Mouse (Mus musculus): ENCODE data around the gene Kazn. TPM values are rescaled to one million over a fixed set of nuclear protein-coding genes. Genes with fewer than 3 reads are reported as not detected.

Gene Kazn
- total RNA-seq, 2 experiments from 2014 or later, result 82.9 to 90.9 TPM

DNA sequence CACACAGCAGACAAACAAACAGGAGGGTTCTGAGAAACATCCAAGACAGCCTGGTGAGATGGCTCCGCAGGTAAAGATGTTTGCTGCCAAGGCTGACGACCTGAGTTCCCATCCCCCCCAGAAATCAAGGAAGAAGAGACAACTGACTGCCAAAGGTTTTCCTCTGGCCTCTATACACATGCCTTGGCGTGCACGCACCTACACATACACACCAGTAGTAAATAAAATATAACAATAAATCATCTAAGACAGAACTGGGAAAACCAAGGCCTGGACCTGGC lies 158.8 kb downstream of the Kazn start:
- no peak for DNase-seq (ENCODE audit: extremely low spot score in 1 of 2, low spot score in 2 of 2)
- intact Hi-C loops (cut with DNase I), result loop anchor here (5.0 kb wide), 1 partner anchor 73 kb away; no protein-coding TSS in a partner anchor
- Histone ChIP-seq H3K4me3 (no peak overlapping the region), H3K27ac (peak overlapping the region; percentile 70)
- no peak for TF ChIP-seq CTCF (IDR thresholded peaks at IDR 0.05)

DNA sequence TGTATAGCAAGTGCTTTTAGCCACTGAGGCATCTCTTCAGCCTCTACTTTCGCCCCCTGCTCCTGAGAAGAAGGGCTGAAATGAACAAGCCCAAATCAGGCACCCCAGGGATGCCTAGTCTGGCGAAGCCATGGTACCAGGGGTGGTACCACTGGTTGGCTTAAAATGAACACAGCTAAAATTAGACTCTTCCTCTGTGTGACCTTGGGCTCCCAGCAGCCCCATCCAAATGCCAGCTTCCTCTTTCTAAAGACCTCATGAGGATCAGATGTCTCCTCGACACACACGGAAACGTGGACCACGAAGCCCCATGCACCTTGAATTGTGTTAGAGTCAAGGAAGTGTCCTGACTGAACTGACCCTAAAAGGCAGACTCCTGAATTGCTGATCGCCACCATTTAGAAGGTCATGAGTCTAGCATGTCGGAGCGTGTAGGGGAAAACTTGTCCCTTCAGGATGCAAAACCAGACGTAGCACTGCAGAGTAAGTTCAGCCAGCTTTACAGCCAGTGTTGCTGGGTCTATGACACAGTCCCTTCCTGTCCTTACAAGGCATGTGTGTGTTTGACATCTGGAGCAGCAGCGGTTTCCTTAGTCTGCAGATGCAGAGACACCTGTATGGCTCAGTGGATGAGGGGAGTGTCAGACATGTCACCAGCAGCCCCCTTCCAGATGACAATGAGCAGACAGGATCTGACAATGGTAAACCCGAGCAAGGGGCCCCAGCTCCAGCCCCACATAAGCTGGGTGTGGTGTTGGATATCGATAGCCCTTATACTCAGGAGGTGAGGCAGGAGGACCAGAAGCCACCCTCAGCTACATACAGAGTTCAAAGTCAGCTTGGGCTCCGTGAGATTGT lies 159.3 kb downstream of the Kazn start:
- Histone ChIP-seq H3K4me3 (no peak overlapping the region), H3K27ac (peak overlapping the region; percentile 70)
- no peak for TF ChIP-seq CTCF (IDR thresholded peaks at IDR 0.05)
- intact Hi-C loops (cut with DNase I), result loop anchor here (5.0 kb wide), 1 partner anchor 73 kb away; no protein-coding TSS in a partner anchor
- DNase-seq (ENCODE audit: extremely low spot score in 1 of 2, low spot score in 2 of 2), result no peak

DNA sequence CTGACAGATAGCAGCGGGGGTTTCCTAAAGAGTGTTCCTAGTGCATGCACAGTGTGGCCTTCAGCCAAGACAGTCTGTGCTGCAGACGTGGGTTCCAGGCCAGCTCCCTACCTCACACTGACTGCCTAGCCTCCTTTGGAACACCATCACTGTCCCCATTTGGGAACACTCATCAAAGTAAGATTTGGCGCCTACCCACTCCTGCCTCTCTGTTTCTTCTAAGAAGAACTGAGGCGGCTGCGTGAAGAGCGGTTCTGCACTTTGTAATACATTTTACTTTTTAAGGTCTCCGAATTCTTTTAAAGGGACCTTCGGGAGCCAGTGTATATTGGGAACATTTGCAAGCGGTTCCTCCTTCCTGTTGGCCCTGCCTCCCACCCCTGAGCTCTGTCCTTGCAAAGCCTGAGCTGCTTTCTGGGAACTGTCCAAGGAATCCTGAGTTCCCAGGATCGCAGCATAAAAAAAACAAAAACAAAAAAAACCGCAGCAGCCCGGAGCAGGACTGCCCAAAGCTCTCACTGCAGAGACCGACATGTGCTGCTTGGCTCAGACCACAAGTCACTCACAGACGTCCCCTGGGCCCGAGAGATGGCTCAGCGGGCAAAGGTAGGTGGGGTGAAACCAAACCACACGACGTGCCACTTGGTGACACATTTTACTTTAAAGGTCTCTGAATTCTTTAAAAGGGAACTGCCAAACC lies 161.5 kb downstream of the Kazn start:
- H3K27ac ChIP-seq, result peak overlapping the region; percentile 77
- intact Hi-C loops (cut with DNase I), result no loop called here
- no peak for TF ChIP-seq CTCF (IDR thresholded peaks at IDR 0.05)
- no peak overlapping the region for H3K4me3 ChIP-seq
- no peak for DNase-seq (ENCODE audit: extremely low spot score in 1 of 2, low spot score in 2 of 2)

DNA sequence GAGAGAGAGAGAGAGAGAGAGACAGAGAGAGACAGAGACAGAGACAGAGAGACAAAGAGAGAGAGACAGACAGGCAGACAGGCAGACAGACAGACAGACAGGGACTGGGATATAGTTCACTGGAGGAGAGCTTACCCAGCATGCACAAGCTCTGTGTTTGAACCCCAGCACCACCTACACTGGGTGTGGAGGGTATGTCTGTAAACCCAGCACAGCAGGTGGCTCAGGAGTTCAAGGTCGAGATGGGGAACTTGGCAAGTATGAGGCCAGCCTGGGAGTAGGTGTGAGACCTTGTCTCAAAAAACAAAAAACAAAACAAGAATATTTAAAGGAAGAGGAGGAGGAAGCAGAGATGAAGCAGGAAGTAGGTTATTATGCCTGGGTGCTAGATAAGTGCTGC lies 162.3 kb downstream of the Kazn start:
- Histone ChIP-seq H3K27ac (no peak overlapping the region), H3K4me3 (no peak overlapping the region)
- intact Hi-C loops (cut with DNase I), result no loop called here
- no peak for TF ChIP-seq CTCF (IDR thresholded peaks at IDR 0.05)
- no peak for DNase-seq (ENCODE audit: extremely low spot score in 1 of 2, low spot score in 2 of 2)

DNA sequence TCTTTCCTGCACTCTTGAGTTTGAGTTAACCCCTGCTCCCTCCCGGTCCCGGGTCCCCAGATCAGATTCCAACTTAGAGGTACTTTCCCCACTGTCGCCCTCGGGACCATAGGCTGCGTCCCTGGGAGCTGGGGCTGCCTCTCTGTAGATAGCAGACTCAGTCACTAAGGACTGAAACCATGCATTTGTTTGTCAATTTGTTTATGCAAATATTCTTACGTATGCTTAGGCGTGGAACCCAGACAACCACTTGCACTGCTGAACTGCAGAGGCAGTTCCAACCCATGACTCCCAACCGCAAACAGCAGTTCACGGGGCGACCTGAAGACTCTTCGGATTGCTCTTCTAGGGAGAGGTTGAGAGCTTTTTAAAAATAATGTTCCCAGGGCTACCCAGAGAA lies 163.3 kb downstream of the Kazn start:
- intact Hi-C loops (cut with DNase I), result no loop called here
- TF ChIP-seq CTCF (IDR thresholded peaks at IDR 0.05), result no peak
- Histone ChIP-seq H3K27ac (no peak overlapping the region), H3K4me3 (no peak overlapping the region)
- no peak for DNase-seq (ENCODE audit: extremely low spot score in 1 of 2, low spot score in 2 of 2)

DNA sequence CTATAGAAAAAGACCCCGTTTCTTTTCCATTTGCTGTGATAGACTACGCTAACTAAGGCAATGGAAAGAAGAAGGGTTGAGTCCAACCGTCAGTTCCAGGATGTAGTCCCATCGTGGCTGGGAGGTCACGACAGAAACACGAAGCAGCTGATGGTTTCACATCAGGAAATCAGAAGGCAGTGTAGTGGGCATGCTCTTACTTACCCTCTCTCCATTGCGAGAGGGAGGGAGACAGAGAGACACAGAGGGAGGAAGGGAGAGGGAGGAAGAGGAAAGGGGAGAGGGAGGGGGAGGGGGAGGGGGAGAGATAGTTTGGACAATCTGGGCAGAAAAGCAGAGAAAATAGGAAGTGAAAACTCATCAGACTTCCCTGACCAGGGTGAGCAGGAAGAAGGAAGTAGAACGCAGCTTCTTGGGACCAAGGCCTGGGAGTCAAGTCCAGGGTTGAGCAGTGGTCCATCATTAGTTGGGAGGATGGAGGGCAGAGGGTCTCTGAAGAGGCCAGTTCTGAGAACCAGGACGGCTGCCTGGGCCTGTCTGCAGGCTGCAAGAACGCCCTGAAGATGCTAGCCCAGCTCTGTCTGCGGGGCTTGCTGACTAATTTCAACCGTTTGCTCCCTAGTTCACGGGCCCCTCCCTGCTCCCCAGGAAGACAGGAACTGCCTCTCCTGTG lies 165.0 kb downstream of the Kazn start:
- intact Hi-C loops (cut with DNase I), result no loop called here
- Histone ChIP-seq H3K27ac (no peak overlapping the region), H3K4me3 (no peak overlapping the region)
- DNase-seq (ENCODE audit: extremely low spot score in 1 of 2, low spot score in 2 of 2), result no peak
- TF ChIP-seq CTCF (IDR thresholded peaks at IDR 0.05), result no peak

DNA sequence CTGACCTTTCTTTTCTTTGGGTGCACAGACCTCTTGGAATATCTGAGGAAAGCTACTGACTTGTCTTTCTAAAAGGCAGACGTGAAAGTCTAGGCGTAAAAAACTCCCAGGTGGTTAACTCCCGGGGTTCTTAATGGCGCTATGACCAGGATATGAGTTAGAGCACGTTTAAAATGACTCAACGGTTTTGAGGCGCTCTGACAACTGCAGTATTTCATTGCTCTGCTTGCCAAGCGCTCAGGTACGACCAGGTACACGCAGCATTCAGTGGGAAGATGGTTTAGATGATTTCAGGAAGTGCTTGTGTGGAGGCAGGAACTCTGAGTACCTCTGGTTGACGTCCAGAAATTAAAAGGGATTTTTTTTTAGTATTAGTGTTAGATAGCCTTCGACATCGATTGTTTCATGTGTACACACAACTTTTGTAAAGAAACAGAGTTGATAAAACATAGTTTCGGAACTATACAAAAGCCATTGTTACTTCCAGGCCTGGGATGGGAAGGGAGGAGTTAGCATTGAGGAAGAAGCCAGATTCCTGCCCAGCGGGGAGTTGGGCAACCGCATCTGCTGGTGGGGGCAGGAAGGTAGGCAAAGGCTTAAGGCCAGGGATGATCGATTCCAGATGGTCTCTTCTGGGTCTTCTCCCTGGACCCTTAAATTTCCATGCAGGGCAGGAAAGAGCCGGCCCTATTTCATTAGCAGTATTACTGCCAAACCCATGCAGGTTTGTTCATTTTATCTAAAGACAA lies 167.8 kb downstream of the Kazn start:
- no peak overlapping the region for H3K4me3 ChIP-seq
- no peak for DNase-seq (ENCODE audit: extremely low spot score in 1 of 2, low spot score in 2 of 2)
- intact Hi-C loops (cut with DNase I), result no loop called here
- TF ChIP-seq CTCF (IDR thresholded peaks at IDR 0.05), result no peak
- peak overlapping the region; percentile 40; the same call in 1 of the 2 replicates for H3K27ac ChIP-seq

DNA sequence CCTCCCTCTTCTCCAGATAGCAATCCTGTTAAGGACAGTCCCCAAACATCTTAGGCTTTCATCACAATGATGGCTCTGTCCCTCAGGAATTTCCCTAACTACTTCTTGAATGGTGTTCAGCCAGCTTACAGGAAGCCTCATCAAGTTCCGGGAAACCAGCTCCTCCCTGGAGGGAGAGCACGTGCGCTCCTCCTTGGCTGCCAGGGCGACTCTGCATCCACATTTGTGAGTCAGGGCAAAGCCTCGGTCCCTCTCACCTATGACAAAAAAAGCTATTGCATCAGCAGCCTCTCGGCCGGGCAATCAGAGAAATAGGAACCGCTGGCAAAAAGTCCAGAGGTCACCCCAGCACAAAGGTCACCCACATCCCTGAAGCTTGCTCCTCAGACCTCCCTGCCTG lies 168.4 kb downstream of the Kazn start:
- intact Hi-C loops (cut with DNase I), result no loop called here
- no peak for DNase-seq (ENCODE audit: extremely low spot score in 1 of 2, low spot score in 2 of 2)
- Histone ChIP-seq H3K4me3 (no peak overlapping the region), H3K27ac (peak overlapping the region; percentile 40; the same call in 1 of the 2 replicates)
- no peak for TF ChIP-seq CTCF (IDR thresholded peaks at IDR 0.05)

DNA sequence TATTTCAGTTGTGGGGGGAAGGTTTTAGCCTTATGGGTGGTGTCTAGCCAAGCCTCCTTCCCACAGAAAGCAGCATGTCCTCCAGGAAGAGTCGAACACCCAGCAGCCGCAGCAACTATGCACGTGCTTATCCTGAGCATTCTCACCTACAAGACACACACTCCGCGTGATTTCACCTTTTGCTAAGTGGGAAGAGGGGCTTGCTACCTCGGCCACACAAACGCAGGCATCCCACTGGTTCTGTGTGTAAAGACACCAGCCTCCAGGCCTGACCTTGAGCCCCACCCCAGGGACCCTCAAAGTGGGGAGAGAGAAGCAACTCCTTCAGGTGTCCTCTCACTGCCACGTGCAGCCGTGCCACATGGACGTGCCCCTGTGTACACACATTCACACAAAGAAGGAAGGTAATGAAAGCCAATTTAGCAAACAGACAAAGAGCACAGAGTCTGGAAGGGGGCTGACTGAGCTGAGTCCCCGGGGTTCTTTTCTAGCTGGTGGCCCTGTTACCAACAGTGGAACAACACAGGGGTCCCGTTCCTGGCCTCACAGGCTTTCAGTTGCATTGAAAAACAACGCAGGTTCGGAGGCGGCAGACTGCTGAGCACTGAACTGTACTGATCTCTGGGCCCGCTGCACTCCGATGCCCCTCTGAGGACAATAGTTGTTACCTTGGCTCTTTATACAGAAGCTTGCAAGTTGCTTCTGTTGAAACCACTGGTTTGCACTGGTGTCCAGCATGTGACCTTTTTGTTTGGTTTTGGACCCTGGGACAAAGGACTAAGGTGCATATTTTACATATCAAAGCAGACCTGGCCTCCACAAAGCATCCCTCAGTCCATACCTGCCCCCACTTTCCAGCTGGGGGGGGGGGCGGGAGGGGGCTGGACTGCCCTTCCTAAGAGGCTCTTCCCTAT lies 170.0 kb downstream of the Kazn start:
- no peak for TF ChIP-seq CTCF (IDR thresholded peaks at IDR 0.05)
- Histone ChIP-seq H3K4me3 (no peak overlapping the region), H3K27ac (no peak overlapping the region)
- no peak for DNase-seq (ENCODE audit: extremely low spot score in 1 of 2, low spot score in 2 of 2)
- intact Hi-C loops (cut with DNase I), result no loop called here

DNA sequence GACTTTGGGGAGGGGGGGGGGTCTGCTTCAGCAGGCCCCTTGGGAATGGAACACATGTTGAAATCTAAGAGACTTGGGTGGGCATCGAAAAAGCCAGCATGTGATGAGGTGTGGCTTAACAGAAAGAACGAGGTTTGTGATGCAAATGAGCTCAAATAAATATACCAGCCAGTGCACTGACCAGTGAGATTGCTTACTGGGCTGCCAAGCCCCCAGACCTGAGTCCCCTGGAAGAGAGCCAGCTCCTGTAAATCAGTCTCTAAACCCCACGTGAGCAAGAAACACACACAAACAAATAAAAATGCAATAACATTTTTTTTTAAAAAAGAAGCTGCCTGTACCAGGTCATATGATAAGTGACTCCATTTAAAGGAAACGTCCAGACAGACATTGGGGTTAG lies 172.6 kb downstream of the Kazn start:
- H3K4me3 ChIP-seq, result no peak overlapping the region
- TF ChIP-seq CTCF (IDR thresholded peaks at IDR 0.05), result no peak
- no peak overlapping the region for H3K27ac ChIP-seq
- DNase-seq (ENCODE audit: extremely low spot score in 1 of 2, low spot score in 2 of 2), result no peak
- intact Hi-C loops (cut with DNase I), result no loop called here

DNA sequence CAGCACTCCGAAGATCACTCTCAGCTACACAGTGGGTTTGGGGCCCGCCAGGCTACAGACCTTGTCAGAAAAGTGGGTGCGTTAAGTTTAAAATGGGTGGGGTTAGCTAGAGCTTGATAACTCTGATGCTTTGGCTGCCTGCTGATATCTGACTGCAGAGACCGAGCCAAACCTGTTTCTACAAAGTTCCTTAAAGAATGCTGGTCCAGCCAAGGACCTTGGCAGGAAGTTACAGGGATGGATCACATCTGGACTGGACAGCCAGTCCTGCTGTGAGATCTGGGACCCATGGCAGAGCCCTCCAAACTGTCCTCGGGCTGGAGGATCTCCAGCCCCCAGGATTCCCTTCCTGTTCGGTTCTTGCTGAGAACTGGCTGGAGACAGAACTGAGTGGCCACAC lies 173.4 kb downstream of the Kazn start:
- H3K27ac ChIP-seq, result peak overlapping the region; percentile 44; the same call in 1 of the 2 replicates
- intact Hi-C loops (cut with DNase I), result no loop called here
- no peak for TF ChIP-seq CTCF (IDR thresholded peaks at IDR 0.05)

More for the DNA sequence above, 173.4 kb downstream of the Kazn start:
- no peak overlapping the region for H3K4me3 ChIP-seq
- DNase-seq (ENCODE audit: extremely low spot score in 1 of 2, low spot score in 2 of 2), result no peak
